Mouse (Mus musculus): ENCODE measurements at regions not wholly inside any gene's neighbourhood (a gene's known extent, or its start where the extent isn't known, plus 50 kb on each side); places are given as distances from the start of the nearest gene placed in this dataset.

- no peak for DNase-seq (ENCODE audit: low spot score)
- Histone ChIP-seq H3K4me3 (ENCODE audit: low read depth, low read length) (no peak overlapping the region), H3K9me3 (ENCODE audit: control insufficient read depth, low read length) (no peaks in the 10 kb centered on the region), H3K36me3 (ENCODE audit: control insufficient read depth, insufficient read depth, low read length) (no peaks in the 10 kb centered on the region), H3K27ac (replicated peaks; ENCODE audit: low read depth, low read length) (no peak overlapping the region), H3K4me2 (ENCODE audit: low read depth, low read length) (no peak overlapping the region), H3K27me3 (replicated peaks; ENCODE audit: control insufficient read depth, insufficient read depth, low read length) (no peaks in the 10 kb centered on the region), H3K9ac (ENCODE audit: low read depth, low read length) (no peak overlapping the region), H3K4me1 (ENCODE audit: control insufficient read depth, insufficient read depth, low read length) (no peaks in the 10 kb centered on the region)
- ATAC-seq (ENCODE audit: low read depth) = no peak
- WGBS = 87% methylated on average over 6 of the region's 6 CpGs
These were observed 85.7 kb upstream of the Atp1a1 start for GRCm38 (mm10) chr3:101690222-101690621.

GRCm38 (mm10) chr3:101685203-101685602 is 80.7 kb upstream of the Atp1a1 start:
- H3K36me3 ChIP-seq (ENCODE audit: control insufficient read depth, insufficient read depth, low read length) = no peaks in the 10 kb centered on the region
- peaks cover 6% of the 10 kb centered on the region; the same call in 1 of the 2 replicates for H3K9me3 ChIP-seq (ENCODE audit: control insufficient read depth, low read length)
- ATAC-seq (ENCODE audit: low read depth) = no peak
- no peak overlapping the region for H3K9ac ChIP-seq (ENCODE audit: low read depth, low read length)
- no peaks in the 10 kb centered on the region for H3K4me1 ChIP-seq (ENCODE audit: control insufficient read depth, insufficient read depth, low read length)
- no peak for DNase-seq (ENCODE audit: low spot score)
- H3K27me3 ChIP-seq (replicated peaks; ENCODE audit: control insufficient read depth, insufficient read depth, low read length) = no peaks in the 10 kb centered on the region
- H3K4me2 ChIP-seq (ENCODE audit: low read depth, low read length) = no peak overlapping the region
- no peak overlapping the region for H3K27ac ChIP-seq (replicated peaks; ENCODE audit: low read depth, low read length)
- no peak overlapping the region for H3K4me3 ChIP-seq (ENCODE audit: low read depth, low read length)
- WGBS = 76% methylated on average over 7 of the region's 7 CpGs

GRCm38 (mm10) chr3:101672943-101673342 is 68.5 kb upstream of the Atp1a1 start:
- ATAC-seq (ENCODE audit: low read depth) = no peak
- Histone ChIP-seq H3K27ac (replicated peaks; ENCODE audit: low read depth, low read length) (no peak overlapping the region), H3K9me3 (ENCODE audit: control insufficient read depth, low read length) (no peaks in the 10 kb centered on the region), H3K9ac (ENCODE audit: low read depth, low read length) (no peak overlapping the region), H3K27me3 (replicated peaks; ENCODE audit: control insufficient read depth, insufficient read depth, low read length) (no peaks in the 10 kb centered on the region), H3K4me1 (ENCODE audit: control insufficient read depth, insufficient read depth, low read length) (peaks cover 7% of the 10 kb centered on the region; the same call in 1 of the 2 replicates), H3K4me3 (ENCODE audit: low read depth, low read length) (no peak overlapping the region), H3K4me2 (ENCODE audit: low read depth, low read length) (no peak overlapping the region), H3K36me3 (ENCODE audit: control insufficient read depth, insufficient read depth, low read length) (no peaks in the 10 kb centered on the region)
- DNase-seq (ENCODE audit: low spot score) = no peak
- 78% methylated on average over 4 of the region's 4 CpGs for WGBS

GRCm38 (mm10) chr3:101670561-101671001 is 66.1 kb upstream of the Atp1a1 start:
- ATAC-seq (ENCODE audit: low read depth) (no peak), DNase-seq (ENCODE audit: low spot score) (peak; percentile 80)
- 36% methylated on average over 8 of the region's 8 CpGs for WGBS
- Histone ChIP-seq H3K4me2 (ENCODE audit: low read depth, low read length) (no peak overlapping the region), H3K9me3 (ENCODE audit: control insufficient read depth, low read length) (no peaks in the 10 kb centered on the region), H3K36me3 (ENCODE audit: control insufficient read depth, insufficient read depth, low read length) (no peaks in the 10 kb centered on the region), H3K27me3 (replicated peaks; ENCODE audit: control insufficient read depth, insufficient read depth, low read length) (no peaks in the 10 kb centered on the region), H3K27ac (replicated peaks; ENCODE audit: low read depth, low read length) (no peak overlapping the region), H3K4me3 (ENCODE audit: low read depth, low read length) (no peak overlapping the region), H3K4me1 (ENCODE audit: control insufficient read depth, insufficient read depth, low read length) (peaks cover 7% of the 10 kb centered on the region; the same call in 1 of the 2 replicates), H3K9ac (ENCODE audit: low read depth, low read length) (no peak overlapping the region)

- H3K4me3 ChIP-seq (ENCODE audit: low read depth, low read length) = no peak overlapping the region
- no peak for DNase-seq (ENCODE audit: low spot score)
- H3K4me2 ChIP-seq (ENCODE audit: low read depth, low read length) = no peak overlapping the region
- H3K9ac ChIP-seq (ENCODE audit: low read depth, low read length) = no peak overlapping the region
- H3K27me3 ChIP-seq (replicated peaks; ENCODE audit: control insufficient read depth, insufficient read depth, low read length) = no peaks in the 10 kb centered on the region
- WGBS = 90% methylated on average over 3 of the region's 3 CpGs
- no peaks in the 10 kb centered on the region for H3K9me3 ChIP-seq (ENCODE audit: control insufficient read depth, low read length)
- H3K36me3 ChIP-seq (ENCODE audit: control insufficient read depth, insufficient read depth, low read length) = no peaks in the 10 kb centered on the region
- H3K27ac ChIP-seq (replicated peaks; ENCODE audit: low read depth, low read length) = no peak overlapping the region
- ATAC-seq (ENCODE audit: low read depth) = no peak
- H3K4me1 ChIP-seq (ENCODE audit: control insufficient read depth, insufficient read depth, low read length) = peaks cover 7% of the 10 kb centered on the region; the same call in 1 of the 2 replicates
These were observed 65.3 kb upstream of the Atp1a1 start for GRCm38 (mm10) chr3:101669743-101670142.

- peak overlapping the region; percentile 88 for H3K27ac ChIP-seq (replicated peaks; ENCODE audit: low read depth, low read length)
- no peak for DNase-seq (ENCODE audit: low spot score)
- H3K4me1 ChIP-seq (ENCODE audit: control insufficient read depth, insufficient read depth, low read length) = peaks cover 7% of the 10 kb centered on the region; the same call in 1 of the 2 replicates
- H3K9ac ChIP-seq (ENCODE audit: low read depth, low read length) = no peak overlapping the region
- peak overlapping the region; percentile 24; the same call in 1 of the 2 replicates for H3K4me2 ChIP-seq (ENCODE audit: low read depth, low read length)
- 69% methylated on average over 10 of the region's 10 CpGs for WGBS
- no peaks in the 10 kb centered on the region for H3K9me3 ChIP-seq (ENCODE audit: control insufficient read depth, low read length)
- no peak overlapping the region for H3K4me3 ChIP-seq (ENCODE audit: low read depth, low read length)
- ATAC-seq (ENCODE audit: low read depth) = no peak
- no peaks in the 10 kb centered on the region for H3K36me3 ChIP-seq (ENCODE audit: control insufficient read depth, insufficient read depth, low read length)
- no peaks in the 10 kb centered on the region for H3K27me3 ChIP-seq (replicated peaks; ENCODE audit: control insufficient read depth, insufficient read depth, low read length)
These were observed 63.4 kb upstream of the Atp1a1 start for GRCm38 (mm10) chr3:101667767-101668387.

- no peak overlapping the region for H3K4me3 ChIP-seq (ENCODE audit: low read depth, low read length)
- 47% methylated on average over 4 of the region's 4 CpGs for whole genome bisulfite sequencing
- H3K36me3 ChIP-seq (ENCODE audit: control insufficient read depth, insufficient read depth, low read length) = no peaks in the 10 kb centered on the region
- DNase-seq (ENCODE audit: low spot score) = peak; percentile 93
- H3K9me3 ChIP-seq (ENCODE audit: control insufficient read depth, low read length) = no peaks in the 10 kb centered on the region
- H3K9ac ChIP-seq (ENCODE audit: low read depth, low read length) = no peak overlapping the region
- H3K4me2 ChIP-seq (ENCODE audit: low read depth, low read length) = peak overlapping the region; percentile 24; the same call in 1 of the 2 replicates
- no peaks in the 10 kb centered on the region for H3K27me3 ChIP-seq (replicated peaks; ENCODE audit: control insufficient read depth, insufficient read depth, low read length)
- ATAC-seq (ENCODE audit: low read depth) = peak; percentile 95
- peaks cover 7% of the 10 kb centered on the region; the same call in 1 of the 2 replicates for H3K4me1 ChIP-seq (ENCODE audit: control insufficient read depth, insufficient read depth, low read length)
- H3K27ac ChIP-seq (replicated peaks; ENCODE audit: low read depth, low read length) = peak overlapping the region; percentile 88
These were observed 62.7 kb upstream of the Atp1a1 start for GRCm38 (mm10) chr3:101667186-101667585.

GRCm38 (mm10) chr3:101666583-101666982 is 62.1 kb upstream of the Atp1a1 start:
- 86% methylated on average over 8 of the region's 8 CpGs for WGBS
- Histone ChIP-seq H3K4me3 (ENCODE audit: low read depth, low read length) (no peak overlapping the region), H3K36me3 (ENCODE audit: control insufficient read depth, insufficient read depth, low read length) (no peaks in the 10 kb centered on the region), H3K4me2 (ENCODE audit: low read depth, low read length) (no peak overlapping the region), H3K27me3 (replicated peaks; ENCODE audit: control insufficient read depth, insufficient read depth, low read length) (no peaks in the 10 kb centered on the region), H3K4me1 (ENCODE audit: control insufficient read depth, insufficient read depth, low read length) (peaks cover 7% of the 10 kb centered on the region; the same call in 1 of the 2 replicates), H3K27ac (replicated peaks; ENCODE audit: low read depth, low read length) (peak overlapping the region; percentile 54), H3K9ac (ENCODE audit: low read depth, low read length) (no peak overlapping the region), H3K9me3 (ENCODE audit: control insufficient read depth, low read length) (no peaks in the 10 kb centered on the region)
- no peak for ATAC-seq (ENCODE audit: low read depth)
- no peak for DNase-seq (ENCODE audit: low spot score)

Data from embryonic facial prominence, embryonic 14.5 days (tissue).